Mouse (Mus musculus) layer of hippocampus, adult 2 months (tissue): Measurements from ENCODE around the gene Gm4744. TPM values are rescaled to one million over a fixed set of nuclear protein-coding genes. Genes with fewer than 3 reads are reported as not detected.
"Not testable (repeated sequence)": the region's sequence is repeated elsewhere in the genome, so short reads cannot be mapped to it uniquely, and the experiment has no call there.

Experiments
- DNase-seq, 2 experiments: peaks; one replicate each; pipeline ENCODE4 v3.0.0; 2022; ENCODE audit warnings: low spot score in 2 of 2
- H3K27ac ChIP-seq: fragments of 200-600 bp; 2 replicates; pipeline ENCODE4 v1.8.1; 2022
- H3K4me3 ChIP-seq: fragments of 200-600 bp; 2 replicates; pipeline ENCODE4 v1.8.1; 2022; ENCODE audit warnings: mild to moderate bottlenecking
- CTCF ChIP-seq: fragments of 200-600 bp; conservative IDR thresholded peaks from 2 replicates; pipeline ENCODE4 v1.8.1; 2022; ENCODE audit warnings: antibody characterized with exemption, mild to moderate bottlenecking, moderate library complexity
- long read RNA-seq, 2 experiments: library from polyadenylated mRNA; stranded (forward); transcript quantifications; one replicate each; pipeline ENCODE4 v2.0.0; 2021; ENCODE audit warnings: borderline mapping rate in 2 of 2
- total RNA-seq, 2 experiments: library from RNA; stranded (reverse); gene quantifications; 2 replicates each; pipeline ENCODE4 v1.2.3; 2021

The Gm4744 gene
- total RNA-seq = not detected
- long read RNA-seq, experiment 1 = 0 reads
- long read RNA-seq, experiment 2 = 0 reads

DNA sequence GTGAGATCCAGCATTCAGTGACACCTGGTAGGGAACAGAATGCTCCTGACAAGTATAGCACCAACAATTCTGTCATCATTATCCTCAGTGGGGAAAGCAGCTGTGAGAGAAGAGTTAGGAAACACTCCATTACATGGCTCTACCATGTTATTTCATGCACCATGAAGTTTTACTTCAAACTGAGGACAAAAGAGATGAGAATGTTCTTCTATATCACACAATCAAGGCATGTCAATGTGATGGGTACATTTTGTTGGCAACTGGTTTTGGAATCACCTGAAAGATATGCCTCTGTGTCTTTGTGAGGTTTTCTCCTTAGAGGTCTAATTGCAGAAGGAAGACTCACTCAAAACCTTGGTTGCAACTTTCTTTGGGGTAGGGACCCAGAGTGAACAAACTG is at the start of gene Gm4744:
Gm4744 (minus strand) TSS at position 101 of the 400 bp plus-strand sequence.
- TF ChIP-seq CTCF = no peak
- no peak for DNase-seq
- H3K27ac ChIP-seq = no peak within 1 kb of the TSS
- no peak within 1 kb of the TSS for H3K4me3 ChIP-seq

DNA sequence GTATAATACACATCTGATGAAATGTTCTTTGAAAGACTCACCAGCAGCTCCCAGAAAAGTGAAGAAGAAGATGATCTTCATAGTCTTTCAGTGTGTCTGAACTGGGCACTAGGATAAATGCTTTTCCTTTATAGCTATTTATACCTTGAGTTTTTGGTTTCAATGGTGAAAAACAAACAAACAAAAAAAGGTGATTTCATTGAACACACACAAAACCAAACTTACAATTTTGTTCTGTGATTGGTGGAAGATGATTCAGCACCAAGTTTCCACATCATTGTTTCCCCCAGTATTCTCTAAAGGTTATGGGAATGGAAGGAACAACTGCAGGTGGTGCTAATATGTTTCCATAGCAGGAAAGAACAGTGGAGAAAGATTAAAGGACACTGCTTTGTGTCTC is 47.7 kb upstream of the Gm4744 start, which contains the start of gene Gm2663:
Gm2663 (minus strand) TSS at position 101 of the 400 bp plus-strand sequence.
- not testable (repeated sequence) for DNase-seq, H3K27ac ChIP-seq, H3K4me3 ChIP-seq

DNA sequence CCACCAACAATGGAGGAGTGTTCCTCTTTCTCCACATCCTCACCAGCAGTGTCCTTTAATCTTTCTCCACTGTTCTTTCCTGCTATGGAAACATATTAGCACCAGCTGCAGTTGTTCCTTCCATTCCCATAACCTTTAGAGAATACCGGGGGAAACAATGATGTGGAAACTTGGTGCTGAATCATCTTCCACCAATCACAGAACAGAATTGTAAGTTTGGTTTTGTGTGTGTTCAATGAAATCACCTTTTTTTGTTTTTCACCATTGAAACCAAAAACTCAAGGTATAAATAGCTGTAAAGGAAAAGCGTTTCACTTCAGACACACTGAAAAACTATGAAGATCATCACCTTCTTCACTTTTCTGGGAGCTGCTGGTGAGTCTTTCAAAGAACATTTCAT is 12.8 kb upstream of the Gm4744 start, which contains the start of gene 1810009J06Rik:
1810009J06Rik (plus strand) TSS at position 301 of the 400 bp plus-strand sequence.
- H3K4me3 ChIP-seq, DNase-seq, H3K27ac ChIP-seq: not testable (repeated sequence)

DNA sequence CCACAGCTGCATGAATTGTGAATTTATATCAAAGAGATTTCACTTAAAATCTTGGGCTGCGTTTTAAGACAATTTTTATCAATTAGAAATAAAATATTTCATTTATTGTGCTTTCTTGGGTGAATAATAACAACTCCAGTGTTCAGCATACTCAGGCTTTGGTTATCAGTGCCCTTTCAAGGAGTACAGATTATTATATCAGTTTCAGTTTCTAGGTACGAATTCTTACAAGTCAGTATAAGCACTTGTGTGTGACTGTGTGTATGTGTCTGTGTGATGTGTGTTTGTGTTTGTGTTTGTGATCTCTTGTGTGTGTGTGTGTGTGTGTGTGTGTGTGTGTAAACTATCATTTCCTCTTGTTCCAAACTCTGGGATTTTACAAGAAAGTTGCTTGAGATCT is 2.0 kb upstream of the Gm4744 start:
- no peak overlapping the region for H3K4me3 ChIP-seq
- H3K27ac ChIP-seq = no peak overlapping the region
- TF ChIP-seq CTCF = no peak
- DNase-seq = no peak

DNA sequence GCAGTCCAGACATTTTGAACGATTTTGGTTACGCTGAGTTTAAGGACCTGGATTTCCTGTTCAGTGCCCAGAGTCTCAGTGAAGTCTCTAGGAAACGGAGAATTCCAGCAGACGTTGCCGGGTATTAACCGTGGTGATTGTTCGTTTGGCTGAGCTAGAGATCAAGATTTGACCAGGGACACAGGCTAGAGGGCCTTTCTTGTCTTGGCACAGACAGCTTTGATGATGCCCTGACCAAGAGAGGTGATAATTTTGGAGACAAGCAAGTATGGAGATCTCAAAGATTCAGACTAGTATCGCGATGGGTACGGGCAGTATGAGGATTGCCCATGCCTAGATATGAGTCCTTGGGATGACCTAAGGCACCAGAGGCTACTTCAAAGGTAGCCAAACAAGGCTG is 11.2 kb downstream of the Gm4744 start, which contains the start of gene 1700074P13Rik:
1700074P13Rik (minus strand) TSS at position 101 of the 400 bp plus-strand sequence.
- Histone ChIP-seq H3K27ac (no peak within 1 kb of the TSS), H3K4me3 (no peak within 1 kb of the TSS)
- DNase-seq = no peak
- TF ChIP-seq CTCF = no peak

DNA sequence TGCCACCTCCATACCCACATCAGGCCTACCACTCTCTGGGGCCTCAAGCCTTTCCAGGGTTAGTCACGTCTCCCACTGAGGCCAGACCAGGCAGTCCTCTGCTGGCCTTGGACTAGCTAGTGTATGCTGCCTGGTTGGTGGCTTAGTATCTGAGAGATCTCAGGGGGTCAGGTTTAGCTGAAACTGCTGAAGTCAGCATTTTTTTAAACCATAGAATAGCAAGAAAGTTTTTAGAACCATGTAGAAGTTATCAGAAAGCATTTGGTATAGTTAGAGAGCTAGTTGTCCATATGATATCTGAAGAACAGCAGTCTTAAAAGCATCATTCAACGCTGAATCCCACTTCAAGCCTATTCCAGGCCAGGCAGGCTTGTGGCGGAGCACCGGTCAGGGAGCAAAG is 31.7 kb downstream of the Gm4744 start:
- no peak for TF ChIP-seq CTCF

DNA sequence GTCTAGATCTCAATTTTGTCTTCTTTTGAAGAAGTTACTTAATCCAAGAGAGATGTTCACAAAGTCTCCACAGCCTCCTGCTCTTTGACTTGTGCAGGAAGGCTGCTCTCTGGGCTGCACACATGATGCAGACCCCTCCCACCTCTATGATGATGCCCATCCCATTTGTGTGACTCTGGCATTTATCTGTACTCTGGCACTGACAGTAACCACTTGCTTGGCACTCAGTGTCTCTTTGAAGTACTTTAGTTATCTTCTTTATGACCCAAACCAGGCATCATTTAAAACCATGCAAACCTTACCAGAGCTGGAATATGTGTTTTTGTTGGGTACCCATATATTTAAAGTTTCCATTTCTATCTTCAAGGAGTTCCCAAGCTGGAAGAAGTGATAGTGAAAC is 51.4 kb downstream of the Gm4744 start, which contains the start of gene Prss58:
Prss58 (minus strand) TSS at position 101 of the 400 bp plus-strand sequence.
- Histone ChIP-seq H3K27ac (no peak within 1 kb of the TSS), H3K4me3 (no peak within 1 kb of the TSS)
- DNase-seq = no peak
- TF ChIP-seq CTCF = no peak

More for the DNA sequence above, 31.7 kb downstream of the Gm4744 start:
- no peak for DNase-seq
- Histone ChIP-seq H3K4me3 (no peak overlapping the region), H3K27ac (no peak overlapping the region)

Other genes starting within 250 kb of the Gm4744 start
- gene Moxd2, start 64.4 kb downstream of the Gm4744 start, total RNA-seq = not detected
- not detected for gene Prss58, start 51.5 kb downstream of the Gm4744 start, total RNA-seq
- not detected for gene 1700074P13Rik, start 11.3 kb downstream of the Gm4744 start, total RNA-seq
- not detected for gene 1810009J06Rik, start 12.9 kb upstream of the Gm4744 start, total RNA-seq
- gene Gm2663, start 47.6 kb upstream of the Gm4744 start, total RNA-seq = not detected
- not detected for gene 2210010C04Rik, start 83.6 kb upstream of the Gm4744 start, total RNA-seq